Comparison of ENCODE assay signal across 22 mouse cellular contexts in genomic region chr5:90235217-90235616, GRCm38 (mm10). TPM values are rescaled to one million over a fixed set of nuclear protein-coding genes. Genes with fewer than 3 reads are reported as not detected.
A peak's percentile ranks its signal among the peaks of the same experiment; 100 is the strongest.
DNase-seq lines count a peak whose midpoint lies in the region; TF ChIP-seq lines count a peak whose summit lies in the region.
"Had no signal": no experiment of that assay in that cellular context is flagged by ENCODE, and none has a peak within 500 bp of the region (broad histone marks: within the 10 kb centered on the region; RNA-seq: fewer than 3 reads in every experiment).

No protein-coding gene starts in this region.

- peak overlapping the region; percentile 66; the same call in 1 of the 2 replicates for H3K27ac ChIP-seq in ES-E14 (ENCODE audit: insufficient read depth, low read depth, low read length, poor library complexity, severe bottlenecking)
- H3K27ac ChIP-seq: forebrain, embryonic 10.5 days; forebrain, embryonic 13.5 days; heart, adult 2 months; hindbrain, embryonic 12.5 days; hindbrain, embryonic 15.5 days had no signal

- H3K9ac ChIP-seq in ES-E14 (ENCODE audit: insufficient read depth, low read depth, low read length, poor library complexity, severe bottlenecking): no peak overlapping the region
- H3K9ac ChIP-seq: forebrain, embryonic 13.5 days; hindbrain, embryonic 12.5 days; hindbrain, embryonic 15.5 days had no signal

- H3K4me1 ChIP-seq in E14TG2a.4 (replicated peaks; ENCODE audit: low read depth, low read length): peaks cover 39% of the 10 kb centered on the region
- peaks cover 2 to 8% of the 10 kb centered on the region in 2 experiments; a peak in 1 of 4 replicates for H3K4me1 ChIP-seq in ES-E14 (ENCODE audit: control insufficient read depth in 2 of 2, insufficient read depth in 2 of 2, low read length in 2 of 2, poor library complexity in 1 of 2)
- H3K4me1 ChIP-seq: forebrain, embryonic 10.5 days; forebrain, embryonic 13.5 days; hindbrain, embryonic 12.5 days; hindbrain, embryonic 15.5 days had no signal

- no peaks in the 10 kb centered on the region for H3K27me3 ChIP-seq in E14TG2a.4 (ENCODE audit: insufficient read depth, low read length)
- H3K27me3 ChIP-seq: forebrain, embryonic 13.5 days; hindbrain, embryonic 12.5 days; hindbrain, embryonic 15.5 days; Patski had no signal

- no peak for TF ChIP-seq CTCF in E14TG2a.4 (conservative IDR thresholded peaks at IDR 0.05; ENCODE audit: low read length)

- peak; percentile 51 for DNase-seq in heart, adult 11 months
- DNase-seq in heart, adult 9 months (ENCODE audit: low spot score in 2 of 2): no peak
- peak; percentile 49 for DNase-seq in ES-E14 (ENCODE audit: low read depth, low spot score)
- DNase-seq in induced T-regulatory cell, adult 2 months (ENCODE audit: low read depth): peak; percentile 22
- no peak for DNase-seq in left cerebral cortex, adult 18-20 months (ENCODE audit: low spot score in 2 of 2)
- DNase-seq in kidney, postnatal 4 days: no peak
- no peak for DNase-seq in embryo, embryonic 10.5 days (ENCODE audit: low spot score)
- DNase-seq: adrenal gland, adult 8-10 months; adrenal gland, postnatal 25 days; cerebellum, adult 11-12 months; cerebellum, adult 8-10 months; cerebellum, postnatal 10 days; cerebellum, postnatal 36 days; gastrocnemius, postnatal 10 days; heart, adult 2 months had no signal

- H3K36me3 ChIP-seq in E14TG2a.4 (ENCODE audit: insufficient read depth, low read length): peaks cover 79% of the 10 kb centered on the region
- H3K36me3 ChIP-seq in ES-E14 (ENCODE audit: control insufficient read depth, insufficient read depth, low read length, poor library complexity, severe bottlenecking): peaks cover 14% of the 10 kb centered on the region

- H3K4me3 ChIP-seq in E14TG2a.4 (replicated peaks; ENCODE audit: low read length) (peak overlapping the region; percentile 23; the same call in 1 of the 2 replicates), ES-E14 (ENCODE audit: insufficient read depth in 1 of 2, low read depth in 1 of 2, low read length in 2 of 2, poor library complexity in 1 of 2, severe bottlenecking in 1 of 2) (0 out of 4 replicates have a peak overlapping the region, but pooled peaks of 1 of the 2 experiments have one; percentile 28)
- H3K4me3 ChIP-seq: forebrain, embryonic 10.5 days; forebrain, embryonic 13.5 days; heart, adult 2 months; hindbrain, embryonic 12.5 days; hindbrain, embryonic 15.5 days had no signal

- in situ Hi-C loops in ES-E14 (cut with MboI; ENCODE audit: low sequenced_read_pairs in 2 of 2, unreplicated experiment in 2 of 2): no loop called here

- no peaks in the 10 kb centered on the region for H3K9me3 ChIP-seq in E14TG2a.4 (ENCODE audit: low read length)
- no peaks in the 10 kb centered on the region for H3K9me3 ChIP-seq in ES-E14 (ENCODE audit: control insufficient read depth, insufficient read depth, low read depth, low read length)
- H3K9me3 ChIP-seq: forebrain, embryonic 10.5 days; forebrain, embryonic 13.5 days; G1E; hindbrain, embryonic 12.5 days; hindbrain, embryonic 15.5 days had no signal

TF ChIP-seq in ES-E14, 5 proteins besides CTCF, POLR2A, EP300 and RAD21:
- no peak for TF ChIP-seq ZC3H11A (IDR thresholded peaks at IDR 0.05; ENCODE audit: borderline replicate concordance, low read depth, low read length)
- no peak for TF ChIP-seq MAFK (IDR thresholded peaks at IDR 0.05; ENCODE audit: insufficient read depth, low read depth, low read length)
- TF ChIP-seq HCFC1 (IDR thresholded peaks at IDR 0.05; ENCODE audit: borderline replicate concordance, insufficient read depth, low read length): no peak
- no peak for TF ChIP-seq CHD2 (IDR thresholded peaks at IDR 0.05; ENCODE audit: low read depth, low read length)
- no peak for TF ChIP-seq ZNF384 (IDR thresholded peaks at IDR 0.05; ENCODE audit: low read depth, low read length)
TF ChIP-seq in ES-E14: peak in this region for 0.

RNA-seq across cellular contexts. Expression of gene Cox18, which starts 11.4 kb away (rescaled TPM):
- 38.1 and 46.4 TPM in 2 replicates for total RNA-seq in ES-E14 (2012; rRNA removed)
- 10 to 100 TPM; 20.8 to 25.4 TPM for total RNA-seq in left cerebral cortex, adult 18-20 months (2021)

Comparison
In these comparisons a context has a peak if more than half of its experiments do, and no peak if none do; other contexts are left out.
1. DNase-seq: peak in heart, adult 11 months (single experiment), ES-E14 (single experiment) and induced T-regulatory cell, adult 2 months (single experiment); none in heart, adult 9 months (0 of 2), left cerebral cortex, adult 18-20 months (0 of 2), kidney, postnatal 4 days (0 of 2) and embryo, embryonic 10.5 days (single experiment).